Mouse (Mus musculus) cerebellum, adult 11-12 months (tissue): ENCODE data around the gene Klhl32.

ENCODE experiments used
- DNase-seq: peaks from one replicate; pipeline ENCODE4 v3.0.0; 2022

The Klhl32 gene

GRCm38 (mm10) chr4:24627871-24628270, 223.1 kb downstream of the Klhl32 start:
- no peak for DNase-seq

GRCm38 (mm10) chr4:24626686-24627085, 224.2 kb downstream of the Klhl32 start:
- no peak for DNase-seq

- DNase-seq, result no peak
These were observed 224.9 kb downstream of the Klhl32 start for GRCm38 (mm10) chr4:24625951-24626584.

GRCm38 (mm10) chr4:24621422-24622187, 229.3 kb downstream of the Klhl32 start:
- DNase-seq, result peak; percentile 59

GRCm38 (mm10) chr4:24620440-24620839, 230.5 kb downstream of the Klhl32 start:
- no peak for DNase-seq

- no peak for DNase-seq
These were observed 230.9 kb downstream of the Klhl32 start for GRCm38 (mm10) chr4:24620005-24620404.

- DNase-seq, result no peak
These were observed 241.4 kb downstream of the Klhl32 start for GRCm38 (mm10) chr4:24609564-24609963.

GRCm38 (mm10) chr4:24609085-24609484, 241.8 kb downstream of the Klhl32 start:
- no peak for DNase-seq

GRCm38 (mm10) chr4:24601711-24602110, 249.2 kb downstream of the Klhl32 start:
- DNase-seq, result no peak

GRCm38 (mm10) chr4:24598637-24599036, 252.3 kb downstream of the Klhl32 start:
- DNase-seq, result no peak

- DNase-seq, result no peak
These were observed 253.8 kb downstream of the Klhl32 start for GRCm38 (mm10) chr4:24596942-24597611.

- DNase-seq, result no peak
These were observed 256.1 kb downstream of the Klhl32 start for GRCm38 (mm10) chr4:24594824-24595223.

- DNase-seq, result no peak
These were observed 266.9 kb downstream of the Klhl32 start for GRCm38 (mm10) chr4:24583997-24584396.

GRCm38 (mm10) chr4:24582295-24582694, 268.6 kb downstream of the Klhl32 start:
- no peak for DNase-seq

GRCm38 (mm10) chr4:24577594-24577993, 273.3 kb downstream of the Klhl32 start:
- DNase-seq, result no peak

- DNase-seq, result peak; percentile 25
These were observed 276.6 kb downstream of the Klhl32 start for GRCm38 (mm10) chr4:24574276-24574675.

GRCm38 (mm10) chr4:24568989-24569556, 281.9 kb downstream of the Klhl32 start:
- DNase-seq, result no peak

- no peak for DNase-seq
These were observed 282.9 kb downstream of the Klhl32 start for GRCm38 (mm10) chr4:24568026-24568425.
